Mouse (Mus musculus): Measurements from ENCODE around the gene Aven.

DNA sequence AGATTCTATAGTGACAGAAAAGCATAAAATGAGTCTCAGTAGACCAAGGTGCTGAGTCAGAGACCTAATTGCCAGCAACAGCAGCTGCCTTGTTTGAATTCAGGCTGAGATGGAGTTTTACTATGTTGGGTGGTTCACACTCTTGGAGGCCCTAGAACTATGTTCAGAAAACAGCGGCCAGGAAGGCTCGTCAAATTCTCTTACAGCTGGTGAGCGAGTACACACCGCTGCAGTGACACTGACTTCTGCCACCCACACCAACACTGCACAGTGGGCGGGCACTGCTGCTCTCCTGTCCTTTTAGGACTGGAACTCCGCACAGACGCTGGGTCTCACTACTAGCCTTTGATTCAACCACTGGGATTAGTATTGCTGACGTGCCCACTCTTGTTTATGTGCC lies 109.7 kb downstream of the Aven start:
- TF ChIP-seq CTCF (IDR thresholded peaks at IDR 0.05; ENCODE audit: extremely low read depth, insufficient read depth, low read length) (no peak), POLR2A (IDR thresholded peaks at IDR 0.05; ENCODE audit: extremely low read depth, insufficient read depth, low read length) (no peak)
